Mouse (Mus musculus) CH12.LX (cell line): ENCODE measurements around the gene Galnt9. TPM values are rescaled to one million over a fixed set of nuclear protein-coding genes. Genes with fewer than 3 reads are reported as not detected.
A peak's percentile ranks its signal among the peaks of the same experiment; 100 is the strongest.

Experiments
- DNase-seq: peaks from one replicate; pipeline ENCODE4 v3.0.0-alpha.2; 2013; ENCODE audit errors: extremely low read depth
- H3K27ac ChIP-seq: 2 replicates; pipeline ENCODE4 v1.5.1; 2012; ENCODE audit warnings: low read depth, mild to moderate bottlenecking, control low read depth, moderate library complexity; ENCODE audit not compliant: insufficient read depth
- H3K27me3 ChIP-seq: replicated peaks from 2 replicates; pipeline ENCODE3; 2012; ENCODE audit warnings: inconsistent platforms
- H3K36me3 ChIP-seq, 2 experiments: replicated peaks in 1 of 2; 2 replicates each; pipeline versions ENCODE3 to v1.6.1; 2012; ENCODE audit warnings: inconsistent platforms in 1 of 2, low read length in 1 of 2, mild to moderate bottlenecking in 1 of 2, mixed read lengths in 1 of 2, moderate library complexity in 1 of 2; ENCODE audit not compliant: control insufficient read depth in 1 of 2, insufficient read depth in 1 of 2
- H3K4me1 ChIP-seq, 2 experiments: 2 replicates each; pipeline ENCODE4 v1.6.1; 2012; ENCODE audit warnings: inconsistent platforms in 1 of 2, moderate library complexity in 1 of 2; ENCODE audit not compliant: insufficient read depth in 2 of 2, control insufficient read depth in 1 of 2
- H3K4me2 ChIP-seq: 2 replicates; pipeline ENCODE4 v1.6.1; 2012; ENCODE audit warnings: low read depth, mild to moderate bottlenecking, control low read depth; ENCODE audit not compliant: poor library complexity, insufficient read depth, severe bottlenecking
- H3K4me3 ChIP-seq, 3 experiments: fragments of 150-350 bp in 1 of 3; sonication (generic) in 1 of 3; replicated peaks in 1 of 3; 2 replicates each; pipeline versions ENCODE3 to v1.5.1; 2011 to 2012; ENCODE audit warnings: low read depth in 2 of 3, low read length in 2 of 3, mild to moderate bottlenecking in 2 of 3, moderate library complexity in 2 of 3, control low read depth in 1 of 3, improper control_type of control experiment in 1 of 3, inconsistent platforms in 1 of 3, mixed read lengths in 1 of 3; ENCODE audit not compliant: poor library complexity in 1 of 3
- H3K79me2 ChIP-seq: replicated peaks from 2 replicates; pipeline ENCODE4 v1.6.1; 2012; ENCODE audit warnings: mild to moderate bottlenecking, moderate library complexity; ENCODE audit not compliant: control insufficient read depth, poor library complexity, insufficient read depth, severe bottlenecking; ENCODE audit errors: extremely low read depth
- H3K9ac ChIP-seq: 2 replicates; pipeline ENCODE4 v1.6.1; 2012; ENCODE audit warnings: low read depth, mild to moderate bottlenecking, control low read depth, moderate library complexity; ENCODE audit not compliant: insufficient read depth
- H3K9me3 ChIP-seq: replicated peaks from 2 replicates; pipeline ENCODE3; 2012; ENCODE audit warnings: low read length, inconsistent platforms, mixed read lengths
- BHLHE40 ChIP-seq: IDR thresholded peaks from 2 replicates; pipeline ENCODE4 v1.6.1; 2011; ENCODE audit warnings: mild to moderate bottlenecking, low read depth, low read length, improper control_type of control experiment
- CHD2 ChIP-seq: IDR thresholded peaks from 2 replicates; pipeline ENCODE4 v1.6.1; 2011; ENCODE audit warnings: low read length, improper control_type of control experiment
- CTCF ChIP-seq, 2 experiments: IDR thresholded peaks in 1 of 2; conservative IDR thresholded peaks in 1 of 2; 2 replicates each; pipeline ENCODE4 v1.5.1; 2011 to 2012; ENCODE audit warnings: low read depth in 2 of 2, low read length in 2 of 2, improper control_type of control experiment in 1 of 2, inconsistent platforms in 1 of 2, mild to moderate bottlenecking in 1 of 2, moderate library complexity in 1 of 2
- E2F4 ChIP-seq: IDR thresholded peaks from 2 replicates; pipeline ENCODE4 v1.6.1; 2011; ENCODE audit warnings: low read depth, low read length, improper control_type of control experiment; ENCODE audit not compliant: insufficient replicate concordance
- ELF1 ChIP-seq: IDR thresholded peaks from 2 replicates; pipeline ENCODE4 v1.6.1; 2014; ENCODE audit warnings: low read depth, mild to moderate bottlenecking, inconsistent platforms, low read length, improper control_type of control experiment
- ETS1 ChIP-seq: conservative IDR thresholded peaks from 2 replicates; pipeline ENCODE4 v1.6.1; 2012; ENCODE audit warnings: low read depth, mild to moderate bottlenecking, inconsistent platforms, low read length, improper control_type of control experiment, moderate library complexity
- HCFC1 ChIP-seq: IDR thresholded peaks from 2 replicates; pipeline ENCODE4 v1.6.1; 2012; ENCODE audit warnings: low read depth, mild to moderate bottlenecking, inconsistent platforms, low read length, improper control_type of control experiment
- IRF4 ChIP-seq: IDR thresholded peaks from 2 replicates; pipeline ENCODE4 v1.6.1; 2014; ENCODE audit warnings: low read depth, mild to moderate bottlenecking, inconsistent platforms, low read length, improper control_type of control experiment
- JUN ChIP-seq: IDR thresholded peaks from 2 replicates; pipeline ENCODE4 v1.6.1; 2011; ENCODE audit warnings: low read depth, mild to moderate bottlenecking, low read length, improper control_type of control experiment, moderate library complexity; ENCODE audit not compliant: insufficient read depth
- JUND ChIP-seq: conservative IDR thresholded peaks from 2 replicates; pipeline ENCODE4 v1.6.1; 2011; ENCODE audit warnings: low read depth, low read length, improper control_type of control experiment
- MAFK ChIP-seq: IDR thresholded peaks from 2 replicates; pipeline ENCODE4 v1.6.1; 2011; ENCODE audit warnings: low read length, improper control_type of control experiment; ENCODE audit not compliant: insufficient replicate concordance
- MAX ChIP-seq: IDR thresholded peaks from 2 replicates; pipeline ENCODE4 v1.6.1; 2011; ENCODE audit warnings: low read length, improper control_type of control experiment
- MAZ ChIP-seq: IDR thresholded peaks from 2 replicates; pipeline ENCODE4 v1.6.1; 2012; ENCODE audit warnings: low read depth, mild to moderate bottlenecking, inconsistent platforms, low read length, improper control_type of control experiment, moderate library complexity
- MEF2A ChIP-seq: IDR thresholded peaks from 2 replicates; pipeline ENCODE4 v1.6.1; 2014; ENCODE audit warnings: low read depth, mild to moderate bottlenecking, inconsistent platforms, low read length, improper control_type of control experiment, borderline replicate concordance
- MXI1 ChIP-seq: IDR thresholded peaks from 2 replicates; pipeline ENCODE4 v1.6.1; 2011; ENCODE audit warnings: mild to moderate bottlenecking, low read depth, low read length, improper control_type of control experiment
- NRF1 ChIP-seq: IDR thresholded peaks from 2 replicates; pipeline ENCODE4 v1.6.1; 2014; ENCODE audit warnings: low read depth, mild to moderate bottlenecking, inconsistent platforms, low read length, improper control_type of control experiment, moderate library complexity
- POLR2A ChIP-seq: IDR thresholded peaks from 2 replicates; pipeline ENCODE4 v1.6.1; 2011; ENCODE audit warnings: low read depth, mild to moderate bottlenecking, improper control_type of control experiment, low read length
- POLR2AphosphoS2 ChIP-seq: IDR thresholded peaks from 2 replicates; pipeline ENCODE4 v1.6.1; 2011; ENCODE audit warnings: low read depth, low read length, improper control_type of control experiment
- SIN3A ChIP-seq: IDR thresholded peaks from 2 replicates; pipeline ENCODE4 v1.6.1; 2012; ENCODE audit warnings: low read length, improper control_type of control experiment, inconsistent platforms
- SMC3 ChIP-seq: IDR thresholded peaks from 2 replicates; pipeline ENCODE4 v1.6.1; 2011; ENCODE audit warnings: low read depth, low read length, improper control_type of control experiment
- TBP ChIP-seq: conservative IDR thresholded peaks from 2 replicates; pipeline ENCODE4 v1.6.1; 2011; ENCODE audit warnings: low read depth, low read length, improper control_type of control experiment
- TCF12 ChIP-seq: IDR thresholded peaks from 2 replicates; pipeline ENCODE4 v1.6.1; 2014; ENCODE audit warnings: low read depth, mild to moderate bottlenecking, inconsistent platforms, low read length, improper control_type of control experiment
- UBTF ChIP-seq: IDR thresholded peaks from 2 replicates; pipeline ENCODE4 v1.6.1; 2012; ENCODE audit warnings: low read depth, mild to moderate bottlenecking, inconsistent platforms, low read length, improper control_type of control experiment, moderate library complexity
- ZKSCAN1 ChIP-seq: IDR thresholded peaks from 2 replicates; pipeline ENCODE4 v1.6.1; 2012; ENCODE audit warnings: low read depth, inconsistent platforms, low read length, improper control_type of control experiment, borderline replicate concordance
- ZMIZ1 ChIP-seq: IDR thresholded peaks from 2 replicates; pipeline ENCODE4 v1.6.1; 2012; ENCODE audit warnings: low read depth, mild to moderate bottlenecking, inconsistent platforms, low read length, improper control_type of control experiment
- ZNF384 ChIP-seq: IDR thresholded peaks from 2 replicates; pipeline ENCODE4 v1.6.1; 2012; ENCODE audit warnings: low read depth, low read length, improper control_type of control experiment, inconsistent platforms
- dilution Hi-C: fragments of 300-500 bp; cut with MboI; formaldehyde crosslinking; loops from 2 replicates; pipeline ENCODE4 v1.14.3; 2020; ENCODE audit warnings: low sequenced_read_pairs; ENCODE audit not compliant: extremely low pct_unique_long_range_greater_than_20kb, extremely low pct_ligation_motif_present
- in situ Hi-C: fragments of 300-500 bp; cut with MboI; formaldehyde crosslinking; loops from 3 replicates; pipeline ENCODE4 v1.14.3; 2019; ENCODE audit warnings: low sequenced_read_pairs, low pct_ligation_motif_present, low pct_unique_long_range_greater_than_20kb, mixed read lengths
- polyA plus RNA-seq: library from polyadenylated mRNA; unstranded; fragments of >175 nt; gene quantifications from 2 replicates; pipeline ENCODE4 v1.2.1, GENCODE M21; 2012; ENCODE audit warnings: low read depth; ENCODE audit not compliant: insufficient read length
- total RNA-seq, 2 experiments: library from RNA; depleted of rRNA; stranded (reverse); fragments of 300-350 nt in 1 of 2; fragments of >200 nt in 1 of 2; gene quantifications; 2 replicates each; pipeline ENCODE4 v1.2.3; 2012 to 2014

Galnt9 gene
- total and polyA plus RNA-seq, 3 experiments = not detected

- no peak overlapping the region for H3K4me3 ChIP-seq
- H3K4me1 ChIP-seq = peaks cover 8 to 9% of the 10 kb centered on the region in 2 experiments
- no peaks in the 10 kb centered on the region for H3K9me3 ChIP-seq
- H3K27me3 ChIP-seq = peaks cover 13% of the 10 kb centered on the region
- TF ChIP-seq NRF1 (no peak), E2F4 (no peak), JUND (no peak), MAZ (no peak), TCF12 (no peak), TBP (no peak), IRF4 (no peak), ZKSCAN1 (no peak), MEF2A (no peak), SMC3 (no peak), MAFK (no peak), ZNF384 (no peak), CHD2 (no peak), UBTF (no peak), ELF1 (no peak), HCFC1 (no peak), POLR2A (no peak), MXI1 (no peak), CTCF (conservative IDR thresholded peaks at IDR 0.05 in 1 of 2, IDR thresholded peaks at IDR 0.05 in 1 of 2; ENCODE audit: low read depth in 2 of 2, low read length in 2 of 2) (no peak), POLR2AphosphoS2 (no peak)
- H3K36me3 ChIP-seq = no peaks in the 10 kb centered on the region
- H3K27ac ChIP-seq = no peak overlapping the region
- in situ Hi-C loops (no loop called here), dilution Hi-C loops (no loop called here)
- no peak overlapping the region for H3K9ac ChIP-seq
- H3K79me2 ChIP-seq = no peaks in the 10 kb centered on the region
- peak; percentile 15 for DNase-seq
- no peak overlapping the region for H3K4me2 ChIP-seq
Measured at GRCm38 (mm10) chr5:110582647-110583538, 38.7 kb downstream of the Galnt9 start.

GRCm38 (mm10) chr5:110587467-110587866, 43.3 kb downstream of the Galnt9 start:
- Histone ChIP-seq H3K27me3 (peaks cover 24% of the 10 kb centered on the region), H3K79me2 (no peaks in the 10 kb centered on the region), H3K4me1 (peaks cover 5 to 9% of the 10 kb centered on the region in 2 experiments; a peak in 3 of 4 replicates), H3K4me2 (no peak overlapping the region), H3K4me3 (no peak overlapping the region), H3K36me3 (no peaks in the 10 kb centered on the region), H3K9me3 (no peaks in the 10 kb centered on the region), H3K9ac (no peak overlapping the region), H3K27ac (no peak overlapping the region)
- dilution Hi-C loops (no loop called here), in situ Hi-C loops (no loop called here)
- DNase-seq = no peak
- TF ChIP-seq TBP (no peak), BHLHE40 (no peak), ZKSCAN1 (no peak), SIN3A (no peak), MAX (no peak), ETS1 (no peak), CHD2 (no peak), ZMIZ1 (no peak), POLR2AphosphoS2 (no peak), JUN (no peak)
